Mouse (Mus musculus) liver, embryonic 16.5 days (tissue): Measurements from ENCODE around the gene Wdr4. TPM values are rescaled to one million over a fixed set of nuclear protein-coding genes. Genes with fewer than 3 reads are reported as not detected.

Experiments used
- ATAC-seq: fragments of 200-750 bp; cut with Nextera tagmentation; 2 replicates; pipeline ENCODE4 v1.8.0; 2017; ENCODE audit warnings: low read depth, mild to moderate bottlenecking, moderate number of reproducible peaks, moderate library complexity
- H3K27ac ChIP-seq: fragments of 300-500 bp; sonication (generic); 2 replicates; pipeline ENCODE4 v1.5.1; 2014; ENCODE audit warnings: mild to moderate bottlenecking, low read length
- H3K27me3 ChIP-seq: fragments of 300-500 bp; sonication (generic); 2 replicates; pipeline ENCODE4 v1.6.1; 2014; ENCODE audit warnings: low read depth, low read length, mixed read lengths; ENCODE audit not compliant: control insufficient read depth, insufficient read depth
- H3K36me3 ChIP-seq: fragments of 300-500 bp; sonication (generic); 2 replicates; pipeline ENCODE4 v1.6.1; 2014; ENCODE audit warnings: mild to moderate bottlenecking; ENCODE audit not compliant: control insufficient read depth, insufficient read depth
- H3K4me1 ChIP-seq: fragments of 300-500 bp; sonication (generic); 2 replicates; pipeline ENCODE4 v1.6.1; 2014; ENCODE audit warnings: low read depth, low read length, mixed read lengths; ENCODE audit not compliant: control insufficient read depth
- H3K4me2 ChIP-seq: fragments of 300-500 bp; sonication (generic); 2 replicates; pipeline ENCODE4 v1.6.1; 2014; ENCODE audit warnings: low read depth, low read length, mixed read lengths
- H3K4me3 ChIP-seq: fragments of 300-500 bp; sonication (generic); 2 replicates; pipeline ENCODE4 v1.5.1; 2014; ENCODE audit warnings: low read depth, mild to moderate bottlenecking, low read length
- H3K9ac ChIP-seq: fragments of 300-500 bp; sonication (generic); 2 replicates; pipeline ENCODE4 v1.6.1; 2014; ENCODE audit warnings: low read depth, low read length
- H3K9me3 ChIP-seq: fragments of 300-500 bp; sonication (generic); replicated peaks from 2 replicates; pipeline ENCODE4 v1.6.1; 2016; ENCODE audit warnings: low read length; ENCODE audit not compliant: control insufficient read depth
- WGBS: fragments of 180-500 bp; shearing (Covaris S2); extraction: QIAGEN DNeasy Blood & Tissue Kit; methylation state at CpG from one replicate; pipeline ENCODE4 v1.1.7; 2014; ENCODE audit not compliant: insufficient replicate concordance; 5-methylcytosine and 5-hydroxymethylcytosine counted together
- polyA plus RNA-seq: library from polyadenylated mRNA; unstranded; fragments of >200 nt; fragmentation: Nextera tagmentation; extraction: Ambion mirVana; gene quantifications from 2 replicates; pipeline ENCODE4 v1.2.1, GENCODE M21; 2015

Gene Wdr4
- polyA plus RNA-seq, 1 experiment from 2014 or later = 15.8 TPM

DNA sequence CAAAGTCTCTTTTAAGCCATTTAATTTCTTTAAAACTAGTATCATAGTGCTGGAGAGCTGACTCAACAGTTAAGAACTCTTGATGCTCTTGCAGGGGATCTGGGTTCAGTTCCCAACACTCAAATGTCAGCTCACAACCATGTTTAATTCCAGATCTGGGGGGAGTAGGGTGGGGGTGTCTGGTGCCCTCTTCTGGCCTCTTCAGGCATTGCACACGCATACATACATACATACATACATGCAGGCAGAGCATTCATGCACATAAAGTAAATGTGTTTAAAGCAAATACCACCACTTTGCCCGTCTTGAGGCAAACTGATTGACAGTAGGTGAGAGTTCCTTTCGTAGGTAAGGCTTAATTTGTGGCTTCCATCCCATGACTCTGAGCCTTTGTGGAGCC, 52.9 kb downstream of the Wdr4 start:
- Histone ChIP-seq H3K36me3 (no peaks in the 10 kb centered on the region; the same call in 1 of the 2 replicates), H3K9ac (no peak overlapping the region), H3K9me3 (no peaks in the 10 kb centered on the region), H3K27ac (no peak overlapping the region), H3K27me3 (no peaks in the 10 kb centered on the region), H3K4me1 (no peaks in the 10 kb centered on the region), H3K4me3 (no peak overlapping the region), H3K4me2 (no peak overlapping the region)
- 59% methylated on average over 3 of the region's 3 CpGs for WGBS
- no peak for ATAC-seq

DNA sequence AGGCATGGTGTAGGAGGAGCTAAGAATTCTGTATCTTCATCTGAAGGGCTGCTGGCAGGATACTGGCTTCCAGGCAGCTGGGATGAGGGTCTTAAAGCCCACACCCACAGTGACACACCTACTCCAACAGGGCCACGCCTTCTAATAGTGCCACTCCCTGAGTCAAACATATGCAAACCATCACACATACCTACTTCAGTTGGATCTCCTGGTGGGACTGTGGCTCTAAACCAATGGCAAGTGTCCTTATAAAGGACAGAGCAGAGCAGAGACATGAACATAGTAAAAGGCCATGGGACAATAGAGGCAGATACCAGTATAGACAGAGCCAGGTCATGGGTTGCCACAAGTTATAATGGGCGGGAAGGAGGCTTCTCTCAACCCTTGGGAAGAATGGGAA, 57.3 kb downstream of the Wdr4 start:
- no peak overlapping the region for H3K4me2 ChIP-seq
- 47% methylated on average over 2 of the region's 2 CpGs for WGBS
- no peak for ATAC-seq
- H3K4me1 ChIP-seq = no peaks in the 10 kb centered on the region
- no peaks in the 10 kb centered on the region for H3K27me3 ChIP-seq
- no peak overlapping the region for H3K4me3 ChIP-seq
- no peak overlapping the region for H3K9ac ChIP-seq
- H3K36me3 ChIP-seq = no peaks in the 10 kb centered on the region; the same call in 1 of the 2 replicates
- H3K9me3 ChIP-seq = no peaks in the 10 kb centered on the region
- H3K27ac ChIP-seq = no peak overlapping the region

DNA sequence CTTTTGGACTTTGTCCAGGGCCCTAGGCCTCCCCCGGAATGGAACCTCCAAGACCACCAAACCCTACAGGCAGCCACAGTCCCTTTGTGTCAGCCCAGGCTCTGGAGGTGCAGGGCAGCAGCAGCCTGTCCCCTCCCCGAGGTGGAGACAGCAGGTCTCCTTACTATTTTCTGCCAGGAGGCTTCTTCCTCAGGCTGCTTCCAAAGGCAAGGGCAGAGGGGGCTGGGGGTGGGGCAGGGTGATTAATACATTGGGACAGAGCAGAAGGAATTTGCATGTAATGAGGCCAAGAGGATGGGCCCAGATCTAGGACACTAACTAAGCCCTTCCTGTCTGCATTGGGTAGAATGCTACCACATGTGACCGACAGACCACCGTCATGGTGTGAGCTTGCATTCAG, 59.4 kb downstream of the Wdr4 start:
- WGBS = 51% methylated on average over 4 of the region's 4 CpGs

DNA sequence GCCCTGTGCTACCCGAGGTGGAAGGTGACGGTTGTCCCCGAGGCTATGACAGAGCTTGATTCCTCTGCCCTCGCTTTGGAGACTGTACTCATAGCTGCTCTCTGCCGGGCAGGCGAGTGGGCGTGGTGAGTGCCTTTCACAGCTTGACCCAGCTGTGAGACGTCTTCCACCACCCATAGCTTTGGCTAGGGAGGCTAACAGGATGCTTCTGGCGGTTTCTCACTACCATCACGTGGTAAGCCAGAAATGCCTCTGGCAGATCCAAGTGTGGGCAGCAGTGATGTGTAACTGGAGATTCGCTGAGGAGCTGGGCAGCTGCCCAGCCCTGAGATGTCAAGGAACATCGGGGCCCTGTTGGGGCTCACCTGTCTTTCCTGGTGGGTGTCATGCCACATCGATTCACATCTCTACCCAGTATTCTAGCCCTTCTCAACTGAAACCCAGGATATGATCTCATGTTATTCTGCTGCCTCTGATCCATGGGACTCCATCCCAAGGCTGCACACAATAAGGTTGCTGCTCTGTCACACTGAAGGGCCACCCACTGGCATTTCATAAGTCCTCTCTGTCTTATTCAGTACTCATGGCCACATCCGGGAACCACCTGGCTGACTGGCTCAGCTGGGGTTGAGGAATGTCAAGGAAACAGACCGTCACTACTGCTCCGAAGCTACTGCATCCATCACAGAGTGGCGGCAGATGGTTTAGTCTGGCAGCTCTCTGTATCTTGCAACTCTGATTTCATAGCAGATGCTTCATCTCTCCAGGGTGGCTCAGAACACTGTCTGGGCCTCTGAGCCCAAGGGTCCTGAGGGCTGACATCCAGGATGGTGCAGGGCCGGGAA, 62.8 kb downstream of the Wdr4 start:
- no peaks in the 10 kb centered on the region for H3K9me3 ChIP-seq
- H3K27me3 ChIP-seq = no peaks in the 10 kb centered on the region
- no peak overlapping the region for H3K27ac ChIP-seq
- no peak overlapping the region for H3K4me2 ChIP-seq
- no peak for ATAC-seq
- no peak overlapping the region for H3K9ac ChIP-seq
- no peaks in the 10 kb centered on the region for H3K36me3 ChIP-seq
- no peak overlapping the region for H3K4me3 ChIP-seq
- 58% methylated on average over 18 of the region's 18 CpGs for WGBS
- H3K4me1 ChIP-seq = no peaks in the 10 kb centered on the region

More for the DNA sequence above, 59.4 kb downstream of the Wdr4 start:
- no peaks in the 10 kb centered on the region for H3K9me3 ChIP-seq
- no peak overlapping the region for H3K9ac ChIP-seq
- no peak overlapping the region for H3K4me2 ChIP-seq
- no peaks in the 10 kb centered on the region for H3K36me3 ChIP-seq
- H3K27me3 ChIP-seq = no peaks in the 10 kb centered on the region
- no peak overlapping the region for H3K4me3 ChIP-seq
- H3K27ac ChIP-seq = no peak overlapping the region
- ATAC-seq = no peak
- H3K4me1 ChIP-seq = no peaks in the 10 kb centered on the region

- Histone ChIP-seq H3K4me1 (no peaks in the 10 kb centered on the region), H3K9ac (no peak overlapping the region), H3K4me2 (no peak overlapping the region), H3K27me3 (no peaks in the 10 kb centered on the region), H3K4me3 (no peak overlapping the region), H3K36me3 (no peaks in the 10 kb centered on the region), H3K9me3 (no peaks in the 10 kb centered on the region), H3K27ac (no peak overlapping the region)
- 64% methylated on average over 9 of the region's 9 CpGs for WGBS
- no peak for ATAC-seq
These were observed 65.7 kb downstream of the Wdr4 start for GRCm38 (mm10) chr17:31454056-31454455.

DNA sequence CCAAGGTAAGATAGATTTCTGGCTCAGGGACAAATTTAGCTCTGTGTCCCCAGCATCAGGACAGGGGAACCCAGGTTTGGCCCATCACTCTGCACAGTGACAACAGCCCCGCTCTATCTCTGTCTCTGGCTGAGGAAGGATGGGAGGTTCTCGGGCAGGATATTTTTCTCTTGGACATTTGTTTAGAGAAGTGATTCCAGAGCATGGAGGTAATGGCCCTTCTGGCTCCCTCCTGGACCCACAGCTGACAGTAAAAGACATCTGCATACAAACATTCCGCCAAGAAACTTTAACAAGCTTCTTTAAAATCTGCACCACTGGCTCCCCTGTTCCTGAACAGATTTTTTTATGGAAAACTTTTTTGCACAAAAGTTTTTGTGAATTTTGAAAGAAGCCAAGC, 66.3 kb downstream of the Wdr4 start:
- H3K36me3 ChIP-seq = no peaks in the 10 kb centered on the region
- H3K27me3 ChIP-seq = no peaks in the 10 kb centered on the region
- no peak overlapping the region for H3K27ac ChIP-seq
- ATAC-seq = no peak
- H3K4me3 ChIP-seq = no peak overlapping the region
- H3K9ac ChIP-seq = no peak overlapping the region
- no peaks in the 10 kb centered on the region for H3K4me1 ChIP-seq
- no peaks in the 10 kb centered on the region for H3K9me3 ChIP-seq
- no peak overlapping the region for H3K4me2 ChIP-seq
- WGBS = 59% methylated on average over 3 of the region's 3 CpGs

DNA sequence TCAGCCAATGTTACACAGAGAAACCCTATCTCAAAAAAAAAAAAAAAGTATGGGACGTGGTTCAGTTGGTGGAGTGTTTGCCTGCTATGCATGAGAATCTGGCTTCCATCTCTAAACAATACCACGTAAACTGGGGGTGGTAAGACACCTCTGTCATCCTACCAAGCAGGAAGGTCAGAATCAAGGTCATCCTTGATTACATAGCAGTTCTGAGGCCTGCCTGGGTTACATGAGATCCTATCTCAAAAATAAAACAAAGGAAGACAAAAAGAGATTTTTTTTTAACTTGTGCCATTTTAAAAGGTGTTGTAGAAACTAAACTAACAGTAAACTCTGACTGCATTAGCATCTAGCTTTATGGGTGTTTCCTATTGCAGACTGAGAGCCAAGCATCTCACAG, 67.0 kb downstream of the Wdr4 start:
- WGBS = 45% methylated on average over 2 of the region's 2 CpGs

GRCm38 (mm10) chr17:31451179-31451708, 68.5 kb downstream of the Wdr4 start:
- Histone ChIP-seq H3K4me3 (no peak overlapping the region), H3K9ac (no peak overlapping the region), H3K27me3 (no peaks in the 10 kb centered on the region), H3K4me1 (no peaks in the 10 kb centered on the region), H3K27ac (no peak overlapping the region), H3K9me3 (no peaks in the 10 kb centered on the region), H3K4me2 (no peak overlapping the region), H3K36me3 (no peaks in the 10 kb centered on the region)
- ATAC-seq = no peak
- WGBS = 48% methylated on average over 8 of the region's 8 CpGs

More for the DNA sequence above, 67.0 kb downstream of the Wdr4 start:
- H3K9ac ChIP-seq = no peak overlapping the region
- no peaks in the 10 kb centered on the region for H3K4me1 ChIP-seq
- no peak overlapping the region for H3K4me2 ChIP-seq
- no peaks in the 10 kb centered on the region for H3K36me3 ChIP-seq
- no peak overlapping the region for H3K27ac ChIP-seq
- H3K9me3 ChIP-seq = no peaks in the 10 kb centered on the region
- no peaks in the 10 kb centered on the region for H3K27me3 ChIP-seq
- no peak overlapping the region for H3K4me3 ChIP-seq
- no peak for ATAC-seq

- WGBS = 51% methylated on average over 3 of the region's 3 CpGs
- no peak for ATAC-seq
- Histone ChIP-seq H3K36me3 (no peaks in the 10 kb centered on the region), H3K4me2 (no peak overlapping the region), H3K27ac (no peak overlapping the region), H3K9me3 (no peaks in the 10 kb centered on the region), H3K27me3 (no peaks in the 10 kb centered on the region), H3K4me1 (peaks cover 3% of the 10 kb centered on the region), H3K4me3 (no peak overlapping the region), H3K9ac (no peak overlapping the region)
These were observed 69.6 kb downstream of the Wdr4 start for GRCm38 (mm10) chr17:31450206-31450605.
